15 mouse cellular contexts compared by ENCODE assay signal in genomic region chr6:88709279-88709575, GRCm38 (mm10).
"Had no signal": no experiment of that assay in that cellular context is flagged by ENCODE, and none has a peak within 500 bp of the region (broad histone marks: within the 10 kb centered on the region; RNA-seq: fewer than 3 reads in every experiment).

No protein-coding gene starts in this region.

- H3K27me3 ChIP-seq: intestine, embryonic 15.5 days; kidney, embryonic 15.5 days; limb, embryonic 12.5 days; lung, embryonic 15.5 days; midbrain, embryonic 15.5 days; neural tube, embryonic 12.5 days; stomach, embryonic 15.5 days had no signal

- ATAC-seq: intestine, embryonic 15.5 days; midbrain, embryonic 15.5 days had no signal

- H3K9ac ChIP-seq: intestine, embryonic 15.5 days; kidney, embryonic 15.5 days; limb, embryonic 12.5 days; lung, embryonic 15.5 days; midbrain, embryonic 15.5 days; neural tube, embryonic 12.5 days; stomach, embryonic 15.5 days had no signal

- H3K27ac ChIP-seq: intestine, embryonic 15.5 days; kidney, embryonic 15.5 days; limb, embryonic 12.5 days; lung, embryonic 15.5 days; macrophage; midbrain, embryonic 15.5 days; neural tube, embryonic 12.5 days; stomach, embryonic 15.5 days had no signal

- H3K4me3 ChIP-seq: intestine, embryonic 15.5 days; kidney, embryonic 15.5 days; limb, embryonic 12.5 days; lung, embryonic 15.5 days; megakaryocyte, embryonic 14.5 days; midbrain, embryonic 15.5 days; neural tube, embryonic 12.5 days; stomach, embryonic 15.5 days had no signal

- DNase-seq: kidney, adult 18-20 months; kidney, postnatal 14 days; layer of hippocampus, adult 9-11 months; lung, postnatal 14 days; right cerebral cortex, postnatal 14 days had no signal

- H3K4me2 ChIP-seq: intestine, embryonic 15.5 days; kidney, embryonic 15.5 days; limb, embryonic 12.5 days; lung, embryonic 15.5 days; midbrain, embryonic 11.5 days; midbrain, embryonic 15.5 days; neural tube, embryonic 12.5 days; stomach, embryonic 15.5 days had no signal

- H3K36me3 ChIP-seq: intestine, embryonic 15.5 days; kidney, embryonic 15.5 days; limb, embryonic 12.5 days; lung, embryonic 15.5 days; midbrain, embryonic 15.5 days; neural tube, embryonic 12.5 days; stomach, embryonic 15.5 days had no signal

- H3K4me1 ChIP-seq: intestine, embryonic 15.5 days; kidney, embryonic 15.5 days; limb, embryonic 12.5 days; lung, embryonic 15.5 days; midbrain, embryonic 15.5 days; neural tube, embryonic 12.5 days; stomach, embryonic 15.5 days had no signal

- H3K9me3 ChIP-seq: intestine, embryonic 15.5 days; kidney, embryonic 15.5 days; limb, embryonic 12.5 days; lung, embryonic 15.5 days; megakaryocyte, embryonic 14.5 days; midbrain, embryonic 15.5 days; neural tube, embryonic 12.5 days; stomach, embryonic 15.5 days had no signal
